Mouse (Mus musculus): ENCODE results near the gene Zfp503. TPM values are rescaled to one million over a fixed set of nuclear protein-coding genes. Genes with fewer than 3 reads are reported as not detected.

Gene Zfp503
- polyA plus RNA-seq, 1 experiment from 2014 or later, result 16.9 TPM

DNA sequence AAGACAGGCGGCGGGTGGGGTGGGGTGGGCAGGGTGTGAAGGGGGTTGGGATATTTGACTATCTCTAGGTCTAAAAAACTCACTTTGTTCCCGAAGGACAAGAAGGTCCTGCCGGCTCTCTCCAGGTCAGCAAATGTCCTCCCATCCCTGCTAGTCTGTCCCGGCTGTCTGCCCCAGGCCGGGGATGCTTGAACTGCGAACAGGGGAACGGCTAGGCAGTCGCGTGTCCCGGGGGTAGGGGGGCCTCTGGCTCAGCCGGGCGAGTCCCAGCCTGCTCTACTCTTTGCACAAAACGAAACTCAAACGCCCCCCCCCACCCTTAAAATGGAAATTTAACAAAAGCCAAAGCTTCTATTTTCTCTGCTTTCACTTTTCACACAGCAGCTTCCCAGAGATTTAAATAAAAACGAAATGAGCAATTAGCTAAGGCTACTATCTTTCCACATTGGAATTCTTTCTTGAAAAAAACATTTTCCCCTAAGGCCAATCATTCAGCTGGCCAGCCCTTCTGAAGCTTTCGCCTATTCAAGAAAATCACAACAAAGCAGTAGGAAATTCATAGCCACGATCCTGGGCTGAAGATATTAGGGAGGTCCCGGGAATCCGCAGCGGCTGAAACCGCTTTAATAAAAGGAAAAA lies 6.0 kb downstream of the Zfp503 start:
- H3K4me1 ChIP-seq (replicated peaks), result peaks cover 37% of the 10 kb centered on the region
- no peaks in the 10 kb centered on the region for H3K9me3 ChIP-seq
- H3K4me3 ChIP-seq, result peak overlapping the region; percentile 91
- H3K36me3 ChIP-seq, result peaks cover 13% of the 10 kb centered on the region
- no peak for ATAC-seq (ENCODE audit: low read depth)
- H3K4me2 ChIP-seq, result peak overlapping the region; percentile 91
- H3K27ac ChIP-seq (replicated peaks), result peak overlapping the region; percentile 86
- under 1% methylated on average over 22 of the region's 22 CpGs for WGBS
- 0 out of 2 replicates have a peak, but pooled peaks cover 8% of the 10 kb centered on the region for H3K27me3 ChIP-seq
- H3K9ac ChIP-seq, result peak overlapping the region; percentile 87

DNA sequence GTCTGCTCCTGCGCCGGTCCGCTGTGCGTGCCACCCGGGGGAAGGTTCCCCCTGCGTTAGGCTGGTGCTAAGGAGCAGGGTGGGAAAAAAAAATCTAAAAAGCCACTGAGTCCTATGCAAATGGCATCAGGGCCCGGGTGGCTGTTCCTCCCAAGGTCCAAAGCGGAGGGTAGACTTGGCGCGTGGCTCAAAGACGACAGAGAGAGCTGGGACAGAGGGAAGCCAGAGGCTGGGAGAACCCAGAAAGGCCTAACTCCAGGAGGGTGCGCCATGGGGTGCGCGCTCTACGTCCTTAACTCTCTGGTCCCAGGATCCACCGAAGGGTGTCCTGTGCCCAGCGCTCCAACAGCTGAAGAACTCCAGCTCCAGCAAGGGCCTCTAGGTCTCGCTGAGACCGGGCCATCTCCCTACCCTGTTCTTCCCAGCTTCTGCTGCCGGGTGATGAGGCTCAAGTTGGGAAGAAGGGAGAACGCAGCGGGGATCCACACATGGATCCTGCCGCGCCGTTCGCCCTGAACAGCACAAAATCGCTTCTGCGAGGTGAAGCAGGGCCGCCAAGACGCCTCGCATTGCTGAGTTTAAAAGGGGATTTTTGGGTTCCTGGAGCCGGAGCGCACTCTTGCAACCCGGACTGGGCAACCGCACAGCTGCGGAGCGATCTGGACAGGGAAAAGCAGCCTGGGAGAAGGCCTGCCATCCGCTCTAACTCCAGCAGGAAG lies 6.7 kb downstream of the Zfp503 start:
- peak overlapping the region; percentile 86 for H3K27ac ChIP-seq (replicated peaks)
- H3K4me3 ChIP-seq, result peak overlapping the region; percentile 91
- H3K36me3 ChIP-seq, result peaks cover 13% of the 10 kb centered on the region
- 0 out of 2 replicates have a peak, but pooled peaks cover 9% of the 10 kb centered on the region for H3K27me3 ChIP-seq
- WGBS, result 1% methylated on average over 38 of the region's 38 CpGs
- ATAC-seq (ENCODE audit: low read depth), result no peak
- H3K4me2 ChIP-seq, result peak overlapping the region; percentile 91
- no peaks in the 10 kb centered on the region for H3K9me3 ChIP-seq
- peak overlapping the region; percentile 87 for H3K9ac ChIP-seq
- peaks cover 37% of the 10 kb centered on the region for H3K4me1 ChIP-seq (replicated peaks)

DNA sequence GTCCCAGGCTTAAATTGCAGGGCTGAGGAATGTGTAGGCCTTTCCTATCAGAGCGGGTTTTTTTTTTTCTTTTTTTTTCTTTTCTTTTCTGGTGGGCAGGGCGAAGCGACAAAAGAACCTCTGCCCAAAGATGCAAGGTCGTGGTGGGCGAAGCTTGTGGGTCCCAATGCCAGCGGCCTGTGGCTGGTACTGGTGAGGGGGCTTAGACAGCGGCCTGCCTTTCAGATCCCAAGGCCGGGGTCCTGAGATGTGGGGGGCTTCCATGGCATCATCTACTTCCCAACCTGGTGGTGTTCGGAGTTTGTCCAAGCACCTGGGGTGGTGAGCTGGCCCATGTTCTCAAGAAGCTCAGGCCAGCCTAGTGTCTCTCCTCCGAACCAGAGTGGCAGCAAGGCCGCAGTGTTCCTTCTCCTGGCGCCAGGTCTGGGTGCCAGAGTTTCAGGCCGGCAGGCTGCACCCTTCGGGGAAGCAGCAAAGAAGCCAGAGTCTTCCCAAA lies 7.3 kb downstream of the Zfp503 start:
- WGBS, result 11% methylated on average over 14 of the region's 14 CpGs
- Histone ChIP-seq H3K4me2 (peak overlapping the region; percentile 91), H3K27ac (replicated peaks) (peak overlapping the region; percentile 86)

DNA sequence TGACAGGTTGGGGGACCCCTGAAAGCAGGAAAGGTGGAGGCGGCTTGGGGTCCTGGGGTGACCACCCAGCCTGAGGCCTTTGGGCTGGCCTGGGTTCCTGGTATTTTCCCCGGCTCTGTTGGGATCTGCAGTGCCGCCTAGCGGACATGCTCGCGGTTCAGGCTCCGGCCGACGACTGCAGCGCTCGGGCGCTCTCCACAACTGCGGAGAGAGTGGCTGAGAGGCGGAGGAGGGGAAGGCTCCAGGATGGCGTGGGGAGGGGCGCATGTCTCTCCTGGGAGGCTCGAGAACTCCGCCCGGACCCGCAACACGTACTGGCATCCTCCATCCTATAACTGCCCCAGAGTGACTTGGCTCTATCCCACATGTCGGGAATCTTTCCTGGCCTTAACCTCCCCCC lies 7.9 kb downstream of the Zfp503 start:
- Histone ChIP-seq H3K36me3 (peaks cover 13% of the 10 kb centered on the region), H3K9ac (0 out of 2 replicates have a peak overlapping the region, but pooled peaks have one; percentile 26), H3K4me2 (peak overlapping the region; percentile 91), H3K9me3 (no peaks in the 10 kb centered on the region; the same call in 1 of the 2 replicates), H3K27ac (replicated peaks) (no peak overlapping the region; the same call in 1 of the 2 replicates), H3K4me1 (replicated peaks) (peaks cover 37% of the 10 kb centered on the region), H3K27me3 (0 out of 2 replicates have a peak, but pooled peaks cover 9% of the 10 kb centered on the region), H3K4me3 (peak overlapping the region; percentile 23)
- peak; percentile 75 for ATAC-seq (ENCODE audit: low read depth)
- WGBS, result under 1% methylated on average over 22 of the region's 22 CpGs

More for the DNA sequence above, 7.3 kb downstream of the Zfp503 start:
- Histone ChIP-seq H3K36me3 (peaks cover 13% of the 10 kb centered on the region), H3K4me3 (peak overlapping the region; percentile 91), H3K9me3 (no peaks in the 10 kb centered on the region), H3K9ac (peak overlapping the region; percentile 87), H3K27me3 (0 out of 2 replicates have a peak, but pooled peaks cover 9% of the 10 kb centered on the region), H3K4me1 (replicated peaks) (peaks cover 37% of the 10 kb centered on the region)
- no peak for ATAC-seq (ENCODE audit: low read depth)

DNA sequence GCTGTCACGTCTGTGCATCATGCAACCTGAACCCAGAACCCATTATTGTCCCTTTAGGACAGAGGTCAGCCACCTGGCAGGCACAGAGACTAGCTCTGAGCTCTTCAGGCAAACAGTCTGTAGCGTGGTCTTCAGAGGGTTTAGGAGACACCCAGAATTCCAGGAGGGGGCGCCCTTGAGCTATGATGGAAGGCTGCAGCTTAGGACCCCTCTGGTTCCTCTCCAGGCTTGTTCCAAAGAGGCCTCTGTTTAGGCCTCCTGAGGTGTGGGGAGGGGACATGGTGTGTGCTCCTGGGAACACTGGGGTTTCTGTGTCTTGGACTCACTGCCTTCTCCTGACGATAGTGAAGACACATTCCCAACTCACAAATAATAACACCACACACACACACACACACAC lies 20.4 kb downstream of the Zfp503 start:
- Histone ChIP-seq H3K9ac (no peak overlapping the region), H3K4me3 (no peak overlapping the region), H3K27ac (replicated peaks) (no peak overlapping the region), H3K4me1 (replicated peaks) (peaks cover 33% of the 10 kb centered on the region), H3K36me3 (no peaks in the 10 kb centered on the region), H3K9me3 (no peaks in the 10 kb centered on the region), H3K4me2 (no peak overlapping the region), H3K27me3 (peaks cover 33% of the 10 kb centered on the region)
- ATAC-seq (ENCODE audit: low read depth), result no peak
- 11% methylated on average over 4 of the region's 4 CpGs for WGBS

DNA sequence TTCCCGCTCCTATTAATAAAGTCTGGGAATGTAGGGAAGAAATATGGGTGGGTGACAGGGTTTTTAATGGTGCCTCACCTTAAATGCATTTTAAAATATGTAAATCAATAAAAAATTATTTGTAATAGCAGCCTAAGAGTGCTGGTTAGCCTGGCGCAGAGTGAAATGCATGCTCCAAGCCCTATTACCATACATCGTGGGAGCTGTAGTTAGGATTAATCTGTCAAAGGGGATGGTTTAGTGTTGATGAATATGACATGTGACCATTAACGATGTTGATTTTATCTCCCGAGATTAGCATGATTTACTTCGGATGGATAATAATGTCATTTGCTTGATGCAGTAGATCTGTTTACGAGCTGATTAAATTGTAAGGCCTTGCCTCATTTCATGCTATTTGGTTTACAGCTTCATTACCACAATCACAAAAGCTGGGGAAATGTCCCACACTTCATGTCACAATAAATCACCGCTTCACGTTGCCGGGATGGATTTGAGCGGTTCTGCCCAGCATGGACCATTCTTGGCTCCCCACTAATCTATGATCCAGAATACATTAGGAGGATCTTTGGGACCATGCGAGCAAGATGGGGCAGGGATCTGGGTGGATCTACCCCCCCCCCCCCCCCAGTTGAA lies 21.9 kb downstream of the Zfp503 start:
- Histone ChIP-seq H3K4me2 (no peak overlapping the region), H3K4me1 (replicated peaks) (peaks cover 40% of the 10 kb centered on the region), H3K4me3 (no peak overlapping the region), H3K9ac (no peak overlapping the region), H3K9me3 (no peaks in the 10 kb centered on the region), H3K27ac (replicated peaks) (peak overlapping the region; percentile 83), H3K27me3 (peaks cover 28% of the 10 kb centered on the region), H3K36me3 (no peaks in the 10 kb centered on the region)
- WGBS, result 15% methylated on average over 12 of the region's 12 CpGs
- peak; percentile 85 for ATAC-seq (ENCODE audit: low read depth)

DNA sequence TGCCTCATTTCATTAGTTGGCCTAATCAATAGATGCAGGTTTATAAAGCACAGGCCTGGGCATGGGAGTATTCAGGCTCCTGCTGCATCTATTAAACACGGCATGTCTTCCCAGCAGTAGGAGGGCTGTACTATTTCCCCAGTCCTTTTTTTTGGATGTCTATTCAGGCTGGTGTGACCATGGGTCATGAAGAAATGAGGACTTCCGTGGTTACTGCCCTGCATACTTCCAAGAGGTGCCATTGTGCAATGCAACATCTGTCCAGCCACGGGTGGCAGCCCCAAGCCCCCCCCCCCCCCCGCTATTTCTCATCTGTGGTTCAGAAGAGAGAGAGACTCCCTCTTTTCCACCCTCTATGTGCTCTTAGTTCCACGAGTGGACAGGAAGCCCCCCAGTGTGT lies 23.1 kb downstream of the Zfp503 start:
- Histone ChIP-seq H3K4me1 (replicated peaks) (peaks cover 45% of the 10 kb centered on the region), H3K27me3 (peaks cover 24% of the 10 kb centered on the region), H3K27ac (replicated peaks) (no peak overlapping the region), H3K4me2 (no peak overlapping the region), H3K36me3 (no peaks in the 10 kb centered on the region), H3K9me3 (no peaks in the 10 kb centered on the region), H3K4me3 (no peak overlapping the region), H3K9ac (no peak overlapping the region)
- ATAC-seq (ENCODE audit: low read depth), result no peak
- 40% methylated on average over 5 of the region's 5 CpGs for WGBS

DNA sequence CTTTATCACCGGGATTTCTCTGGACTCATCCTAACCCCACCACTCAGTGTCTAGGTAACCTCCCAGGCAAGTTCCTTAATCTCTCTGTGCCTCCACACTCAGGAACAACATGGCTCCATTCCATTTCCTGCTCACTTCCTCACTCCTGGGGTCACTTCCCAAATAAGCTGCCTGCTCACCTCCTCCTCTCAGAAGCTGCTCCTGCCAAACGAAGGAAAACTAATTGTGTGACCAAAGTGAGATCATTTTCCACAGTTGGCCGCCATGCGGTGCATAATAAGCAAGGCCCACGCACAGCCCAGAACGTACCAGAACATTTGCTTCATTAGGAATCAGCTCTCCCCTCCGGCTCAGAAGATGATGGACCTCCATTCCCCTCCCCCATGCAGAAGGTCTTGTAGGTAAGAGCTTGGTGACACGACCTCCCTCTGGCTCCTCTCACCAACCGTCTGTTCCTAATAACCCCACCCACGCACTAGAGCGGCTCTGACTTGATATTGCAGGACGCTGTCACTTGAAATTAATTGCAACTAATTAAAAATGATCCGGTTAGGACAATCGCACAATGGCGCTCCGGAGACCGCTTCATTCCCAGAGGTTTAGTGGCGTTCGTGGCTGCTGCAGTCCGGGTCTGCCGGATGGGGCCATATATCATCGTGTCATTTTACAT lies 26.9 kb downstream of the Zfp503 start:
- Histone ChIP-seq H3K36me3 (no peaks in the 10 kb centered on the region), H3K27me3 (peaks cover 21% of the 10 kb centered on the region; the same call in 1 of the 2 replicates), H3K9ac (0 out of 2 replicates have a peak overlapping the region, but pooled peaks have one; percentile 13), H3K4me2 (peak overlapping the region; percentile 36), H3K4me1 (replicated peaks) (peaks cover 41% of the 10 kb centered on the region), H3K4me3 (no peak overlapping the region), H3K9me3 (no peaks in the 10 kb centered on the region), H3K27ac (replicated peaks) (no peak overlapping the region)
- 0 out of 2 replicates have a peak, but pooled peaks have one; percentile 19 for ATAC-seq (ENCODE audit: low read depth)
- WGBS, result 27% methylated on average over 22 of the region's 22 CpGs

DNA sequence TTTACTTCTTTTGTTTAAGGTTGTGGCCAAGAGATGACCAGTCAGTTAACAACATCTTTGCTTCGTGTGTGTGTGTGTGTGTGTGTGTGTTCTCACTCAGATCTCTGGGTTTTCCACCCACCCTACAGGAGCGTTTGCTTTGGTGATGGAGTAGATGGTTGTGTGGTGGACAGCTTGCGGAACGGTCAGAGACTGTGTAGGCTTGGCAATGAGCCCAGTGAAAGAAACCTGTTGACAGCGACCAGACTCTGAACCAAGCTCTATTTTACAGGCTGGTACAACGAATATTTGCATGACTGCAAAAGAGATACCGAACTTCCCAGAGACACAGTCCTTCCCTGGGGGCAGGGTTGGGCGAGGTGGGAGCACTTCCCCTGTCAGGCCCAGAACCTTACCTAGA lies 30.2 kb downstream of the Zfp503 start:
- WGBS, result 71% methylated on average over 8 of the region's 8 CpGs
- Histone ChIP-seq H3K4me3 (no peak overlapping the region), H3K27me3 (peaks cover 7% of the 10 kb centered on the region; the same call in 1 of the 2 replicates), H3K4me1 (replicated peaks) (peaks cover 26% of the 10 kb centered on the region), H3K9ac (no peak overlapping the region), H3K27ac (replicated peaks) (no peak overlapping the region), H3K4me2 (no peak overlapping the region), H3K9me3 (no peaks in the 10 kb centered on the region), H3K36me3 (no peaks in the 10 kb centered on the region)
- no peak for ATAC-seq (ENCODE audit: low read depth)

DNA sequence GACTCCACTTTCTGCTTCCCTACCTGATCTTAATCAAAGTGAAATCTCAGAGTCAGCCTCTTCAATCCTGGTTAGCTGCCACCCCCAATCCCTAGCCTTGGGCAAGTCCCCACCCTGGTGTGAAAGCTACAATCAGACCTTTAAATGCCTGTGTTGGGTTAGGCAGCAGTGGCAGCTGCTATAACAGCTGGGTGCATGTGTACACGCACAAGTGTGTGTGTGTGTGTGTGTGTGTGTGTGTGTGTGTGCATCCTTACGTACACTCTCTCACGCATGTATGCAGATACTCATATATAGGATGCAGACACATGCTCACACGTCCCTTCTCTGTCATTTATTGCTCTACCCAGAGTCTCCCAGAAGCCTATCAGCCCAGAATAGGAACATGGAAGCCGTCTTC lies 30.8 kb downstream of the Zfp503 start:
- no peak overlapping the region for H3K4me3 ChIP-seq
- no peaks in the 10 kb centered on the region for H3K9me3 ChIP-seq
- H3K27me3 ChIP-seq, result peaks cover 7% of the 10 kb centered on the region; the same call in 1 of the 2 replicates
- no peak overlapping the region for H3K9ac ChIP-seq
- no peak overlapping the region for H3K4me2 ChIP-seq
- ATAC-seq (ENCODE audit: low read depth), result no peak; the same call in 1 of the 2 replicates
- no peaks in the 10 kb centered on the region for H3K36me3 ChIP-seq
- 72% methylated on average over 5 of the region's 5 CpGs for WGBS
- H3K27ac ChIP-seq (replicated peaks), result no peak overlapping the region
- peaks cover 26% of the 10 kb centered on the region for H3K4me1 ChIP-seq (replicated peaks)

DNA sequence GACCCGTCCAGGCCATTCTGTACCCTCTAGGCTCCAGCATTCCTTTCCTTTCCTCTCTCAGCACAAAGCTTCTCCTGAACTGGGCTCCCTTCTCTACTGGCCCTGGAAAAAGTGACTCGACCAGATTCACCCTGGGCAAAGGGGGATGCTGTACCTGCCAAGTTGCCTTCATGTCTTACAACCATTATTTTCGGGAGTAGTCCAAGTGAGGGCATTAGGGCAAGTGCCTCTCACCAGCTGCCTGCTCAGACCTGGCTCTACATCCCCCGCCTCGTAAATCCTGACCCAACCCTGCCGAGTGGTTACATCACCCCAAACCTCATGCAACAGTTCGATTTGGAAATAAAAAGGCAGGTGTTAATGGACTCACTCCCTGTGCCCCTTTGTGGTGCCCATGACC lies 36.9 kb downstream of the Zfp503 start:
- Histone ChIP-seq H3K4me1 (replicated peaks) (peaks cover 18% of the 10 kb centered on the region), H3K27ac (replicated peaks) (no peak overlapping the region), H3K4me2 (no peak overlapping the region), H3K9me3 (no peaks in the 10 kb centered on the region), H3K9ac (no peak overlapping the region), H3K36me3 (no peaks in the 10 kb centered on the region), H3K27me3 (no peaks in the 10 kb centered on the region), H3K4me3 (no peak overlapping the region)
- 76% methylated on average over 7 of the region's 7 CpGs for WGBS
- no peak for ATAC-seq (ENCODE audit: low read depth)

All from neural tube, embryonic 13.5 days (tissue).